Mouse (Mus musculus) liver, embryonic 14.5 days (tissue): ENCODE data around the gene Siae. TPM values are rescaled to one million over a fixed set of nuclear protein-coding genes. Genes with fewer than 3 reads are reported as not detected.

Experiments used
- ATAC-seq: fragments of 200-750 bp; cut with Nextera tagmentation; 2 replicates; pipeline ENCODE4 v1.8.0; 2017; ENCODE audit warnings: moderate number of reproducible peaks, mild to moderate bottlenecking, moderate library complexity; ENCODE audit not compliant: insufficient read depth
- DNase-seq, 3 experiments: peaks; one replicate each; pipeline ENCODE4 v3.0.0-alpha.2; 2012 to 2013; ENCODE audit warnings: low read depth in 3 of 3, low spot score in 3 of 3
- H3K27ac ChIP-seq: fragments of 300-500 bp; sonication (generic); 2 replicates; pipeline ENCODE4 v1.5.1; 2014; ENCODE audit warnings: moderate library complexity, mild to moderate bottlenecking, control low read depth, inconsistent platforms
- H3K27me3 ChIP-seq: fragments of 300-500 bp; sonication (generic); 2 replicates; pipeline ENCODE4 v1.6.1; 2014; ENCODE audit warnings: mild to moderate bottlenecking, low read length, moderate library complexity; ENCODE audit not compliant: control insufficient read depth, insufficient read depth
- H3K36me3 ChIP-seq: fragments of 300-500 bp; sonication (generic); replicated peaks from 2 replicates; pipeline ENCODE4 v1.6.1; 2014; ENCODE audit warnings: low read depth; ENCODE audit not compliant: control insufficient read depth, insufficient read depth
- H3K4me1 ChIP-seq, 2 experiments: fragments of 200-500 bp in 1 of 2; fragments of 300-500 bp in 1 of 2; sonication (generic) in 1 of 2; replicated peaks; 2 replicates each; pipeline ENCODE4 v1.6.1; 2012 to 2014; ENCODE audit warnings: antibody characterized with exemption in 1 of 2, inconsistent platforms in 1 of 2, low read length in 1 of 2; ENCODE audit not compliant: control insufficient read depth in 2 of 2, insufficient read depth in 2 of 2
- H3K4me2 ChIP-seq: fragments of 300-500 bp; sonication (generic); 2 replicates; pipeline ENCODE4 v1.6.1; 2014; ENCODE audit warnings: low read depth, mild to moderate bottlenecking, control low read depth, moderate library complexity
- H3K4me3 ChIP-seq, 2 experiments: fragments of 200-500 bp in 1 of 2; fragments of 300-500 bp in 1 of 2; sonication (generic) in 1 of 2; 2 replicates each; pipeline ENCODE4 v1.5.1; 2012 to 2014; ENCODE audit warnings: low read depth in 2 of 2, low read length in 2 of 2, mild to moderate bottlenecking in 2 of 2, control low read depth in 1 of 2, inconsistent platforms in 1 of 2, moderate library complexity in 1 of 2; ENCODE audit not compliant: insufficient read depth in 1 of 2
- H3K9ac ChIP-seq: fragments of 300-500 bp; sonication (generic); replicated peaks from 2 replicates; pipeline ENCODE4 v1.6.1; 2014; ENCODE audit warnings: mild to moderate bottlenecking, control low read depth, moderate library complexity
- H3K9me3 ChIP-seq: fragments of 300-500 bp; sonication (generic); 2 replicates; pipeline ENCODE4 v1.6.1; 2016; ENCODE audit warnings: low read length, mixed read lengths; ENCODE audit not compliant: control insufficient read depth
- CTCF ChIP-seq: IDR thresholded peaks from 2 replicates; pipeline ENCODE4 v1.5.1; 2016; ENCODE audit warnings: antibody characterized with exemption, low read depth, control low read depth
- EP300 ChIP-seq: IDR thresholded peaks from 2 replicates; pipeline ENCODE4 v1.6.1; 2016; ENCODE audit warnings: antibody characterized with exemption, low read depth
- WGBS: fragments of 180-500 bp; shearing (Covaris S2); extraction: QIAGEN DNeasy Blood & Tissue Kit; methylation state at CpG from one replicate; pipeline ENCODE4 v1.1.7; 2014; ENCODE audit not compliant: insufficient replicate concordance; 5-methylcytosine and 5-hydroxymethylcytosine counted together
- polyA plus RNA-seq, 2 experiments: library from polyadenylated mRNA; depleted of rRNA in 1 of 2; stranded (reverse) in 1 of 2; unstranded in 1 of 2; fragments of >200 nt; fragmentation: Nextera tagmentation in 1 of 2; extraction: Ambion mirVana in 1 of 2; gene quantifications; 2 replicates each; pipeline versions ENCODE4 v1.2.1 to v1.2.3; 2012 to 2014

Siae gene
- polyA plus RNA-seq, 2 experiments: 2.2 to 5.7 TPM

- TF ChIP-seq CTCF (no peak), EP300 (no peak)
- ATAC-seq: no peak
- no peak overlapping the region for H3K4me3 ChIP-seq
- H3K9ac ChIP-seq: no peak overlapping the region
- no peak for DNase-seq
- peaks cover 6% of the 10 kb centered on the region for H3K27me3 ChIP-seq
- H3K4me2 ChIP-seq: no peak overlapping the region
- WGBS: 58% methylated on average over 6 of the region's 6 CpGs
- H3K4me1 ChIP-seq: peaks cover 0 to 3% of the 10 kb centered on the region in 2 experiments; a peak in 1 of 4 replicates
- H3K27ac ChIP-seq: no peak overlapping the region
- H3K36me3 ChIP-seq: no peaks in the 10 kb centered on the region
- no peaks in the 10 kb centered on the region for H3K9me3 ChIP-seq
Observed at GRCm38 (mm10) chr9:37540701-37541575, 14.6 kb upstream of the Siae start.

GRCm38 (mm10) chr9:37541851-37542642 is 13.5 kb upstream of the Siae start:
- WGBS: 52% methylated on average over 7 of the region's 7 CpGs
- Histone ChIP-seq H3K4me1 (peaks cover 0 to 3% of the 10 kb centered on the region in 2 experiments; a peak in 1 of 4 replicates), H3K36me3 (no peaks in the 10 kb centered on the region), H3K9me3 (no peaks in the 10 kb centered on the region), H3K4me2 (no peak overlapping the region), H3K27me3 (peaks cover 9% of the 10 kb centered on the region), H3K9ac (no peak overlapping the region), H3K27ac (no peak overlapping the region), H3K4me3 (no peak overlapping the region)
- TF ChIP-seq EP300: no peak
- TF ChIP-seq CTCF: no peak
- DNase-seq: no peak
- no peak for ATAC-seq

- ATAC-seq (no peak), DNase-seq (no peak)
- Histone ChIP-seq H3K9ac (no peak overlapping the region), H3K27me3 (peaks cover 7% of the 10 kb centered on the region; the same call in 1 of the 2 replicates), H3K4me2 (peak overlapping the region; percentile 67), H3K4me3 (peak overlapping the region in 1 of 2 experiments; percentile 44; a peak in 1 of 4 replicates), H3K36me3 (no peaks in the 10 kb centered on the region), H3K27ac (no peak overlapping the region), H3K4me1 (peaks cover 0 to 3% of the 10 kb centered on the region in 2 experiments; a peak in 1 of 4 replicates), H3K9me3 (no peaks in the 10 kb centered on the region)
- 50% methylated on average over 12 of the region's 12 CpGs for WGBS
- TF ChIP-seq CTCF (no peak), EP300 (no peak)
Observed at GRCm38 (mm10) chr9:37543869-37544440, 11.5 kb upstream of the Siae start.

GRCm38 (mm10) chr9:37544447-37545165 is 10.9 kb upstream of the Siae start:
- H3K9ac ChIP-seq: no peak overlapping the region
- TF ChIP-seq EP300 (no peak), CTCF (peak; percentile 80)
- 5% methylated on average over 29 of the region's 29 CpGs for WGBS

More at GRCm38 (mm10) chr9:37544447-37545165, 10.9 kb upstream of the Siae start:
- DNase-seq (no peak), ATAC-seq (peak; percentile 56)
- Histone ChIP-seq H3K27ac (no peak overlapping the region), H3K4me3 (peak overlapping the region; percentile 37 to 44), H3K36me3 (no peaks in the 10 kb centered on the region), H3K9me3 (no peaks in the 10 kb centered on the region), H3K27me3 (peaks cover 7% of the 10 kb centered on the region; the same call in 1 of the 2 replicates), H3K4me2 (peak overlapping the region; percentile 67), H3K4me1 (peaks cover 0 to 3% of the 10 kb centered on the region in 2 experiments; a peak in 1 of 4 replicates)
